Mouse (Mus musculus): ENCODE measurements at regions not wholly inside any gene's neighbourhood (a gene's known extent, or its start where the extent isn't known, plus 50 kb on each side); places are given as distances from the start of the nearest gene placed in this dataset.

DNA sequence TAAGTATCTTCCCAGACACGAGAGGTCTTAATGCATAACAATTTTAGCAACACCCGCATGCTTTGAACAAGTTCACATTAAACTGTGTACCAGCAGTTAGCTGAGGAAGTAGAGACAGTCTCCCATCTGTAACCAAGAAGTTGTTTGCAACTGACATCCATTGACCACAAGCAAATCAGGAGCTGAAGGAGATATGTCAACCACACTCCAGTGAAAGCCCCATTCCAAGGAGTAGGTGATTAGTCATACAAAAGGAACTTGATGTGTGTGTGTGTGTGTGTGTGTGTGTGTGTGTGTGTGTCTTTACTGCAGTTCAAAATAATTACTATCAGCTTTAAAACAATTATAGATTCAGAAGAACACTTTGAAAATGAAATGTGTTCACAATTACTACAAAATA lies 97.9 kb upstream of the Robo2 start:
- no peaks in the 10 kb centered on the region for H3K36me3 ChIP-seq (ENCODE audit: control insufficient read depth, insufficient read depth, low read length)
- WGBS = 87% methylated on average over 2 of the region's 2 CpGs
- no peaks in the 10 kb centered on the region for H3K27me3 ChIP-seq (replicated peaks; ENCODE audit: control insufficient read depth, insufficient read depth, low read length)
- no peak overlapping the region for H3K4me3 ChIP-seq (ENCODE audit: low read length)
- H3K4me2 ChIP-seq (ENCODE audit: low read depth, low read length) = no peak overlapping the region
- no peak overlapping the region for H3K9ac ChIP-seq (ENCODE audit: low read depth, low read length)
- no peak overlapping the region for H3K27ac ChIP-seq (ENCODE audit: low read length)
- no peaks in the 10 kb centered on the region for H3K4me1 ChIP-seq (ENCODE audit: control insufficient read depth, insufficient read depth, low read length)
- ATAC-seq = no peak
- H3K9me3 ChIP-seq (ENCODE audit: control insufficient read depth, low read length) = no peaks in the 10 kb centered on the region

DNA sequence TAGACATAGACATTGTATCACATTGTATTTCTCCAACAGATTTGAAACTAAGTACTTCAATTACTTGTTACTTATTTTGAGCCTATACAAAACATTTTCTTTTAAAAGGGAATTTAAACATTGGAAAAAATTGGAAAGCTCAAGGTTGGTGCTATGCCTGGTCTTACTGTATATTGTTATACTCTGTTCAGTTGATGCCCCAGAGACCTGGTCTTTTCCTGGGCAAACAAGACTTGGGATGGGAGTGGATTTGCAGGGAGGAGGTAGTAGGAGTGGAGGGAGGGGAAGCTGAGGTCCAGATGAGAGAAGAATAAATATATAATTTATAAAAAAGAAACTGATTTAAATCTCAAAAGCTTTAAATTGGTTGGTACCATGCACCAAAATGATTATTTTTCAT lies 95.1 kb upstream of the Robo2 start:
- H3K27me3 ChIP-seq (replicated peaks; ENCODE audit: control insufficient read depth, insufficient read depth, low read length) = no peaks in the 10 kb centered on the region
- H3K9ac ChIP-seq (ENCODE audit: low read depth, low read length) = no peak overlapping the region
- ATAC-seq = no peak
- H3K4me2 ChIP-seq (ENCODE audit: low read depth, low read length) = no peak overlapping the region
- no peaks in the 10 kb centered on the region for H3K4me1 ChIP-seq (ENCODE audit: control insufficient read depth, insufficient read depth, low read length)
- H3K4me3 ChIP-seq (ENCODE audit: low read length) = no peak overlapping the region
- H3K36me3 ChIP-seq (ENCODE audit: control insufficient read depth, insufficient read depth, low read length) = no peaks in the 10 kb centered on the region
- no peak overlapping the region for H3K27ac ChIP-seq (ENCODE audit: low read length)
- H3K9me3 ChIP-seq (ENCODE audit: control insufficient read depth, low read length) = no peaks in the 10 kb centered on the region

- ATAC-seq = no peak
- H3K4me2 ChIP-seq (ENCODE audit: low read depth, low read length) = no peak overlapping the region
- H3K36me3 ChIP-seq (ENCODE audit: control insufficient read depth, insufficient read depth, low read length) = no peaks in the 10 kb centered on the region
- H3K9ac ChIP-seq (ENCODE audit: low read depth, low read length) = no peak overlapping the region
- WGBS = 76% methylated on average over 6 of the region's 6 CpGs
- no peaks in the 10 kb centered on the region for H3K27me3 ChIP-seq (replicated peaks; ENCODE audit: control insufficient read depth, insufficient read depth, low read length)
- no peak overlapping the region for H3K27ac ChIP-seq (ENCODE audit: low read length)
- no peak overlapping the region for H3K4me3 ChIP-seq (ENCODE audit: low read length)
- no peaks in the 10 kb centered on the region for H3K4me1 ChIP-seq (ENCODE audit: control insufficient read depth, insufficient read depth, low read length)
- H3K9me3 ChIP-seq (ENCODE audit: control insufficient read depth, low read length) = no peaks in the 10 kb centered on the region
Measured at GRCm38 (mm10) chr16:74506173-74506709, 94.6 kb upstream of the Robo2 start.

DNA sequence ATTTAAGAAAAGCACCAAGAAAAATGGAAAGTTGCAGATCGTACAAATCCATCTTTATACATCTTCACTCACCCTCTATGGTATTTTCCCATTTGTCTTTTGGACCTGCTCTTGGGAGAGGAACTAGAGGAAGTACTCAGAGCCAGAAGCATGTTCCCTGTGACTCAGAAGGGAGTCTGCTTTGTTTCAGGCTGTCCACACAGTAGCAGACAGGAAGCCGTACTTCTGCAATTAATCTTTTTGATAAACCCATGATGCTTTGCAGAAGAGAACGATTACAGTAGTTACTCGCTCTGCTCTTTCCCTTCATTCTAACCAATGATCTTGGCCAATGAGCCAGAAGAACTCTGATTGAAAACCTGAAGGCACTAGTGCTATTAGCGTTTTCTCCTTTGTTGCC lies 92.8 kb upstream of the Robo2 start:
- no peak overlapping the region for H3K27ac ChIP-seq (ENCODE audit: low read length)
- no peak for ATAC-seq
- no peak overlapping the region for H3K4me2 ChIP-seq (ENCODE audit: low read depth, low read length)

GRCm38 (mm10) chr16:74500687-74501086 lies 89.1 kb upstream of the Robo2 start:
- no peaks in the 10 kb centered on the region for H3K36me3 ChIP-seq (ENCODE audit: control insufficient read depth, insufficient read depth, low read length)
- no peaks in the 10 kb centered on the region for H3K9me3 ChIP-seq (ENCODE audit: control insufficient read depth, low read length)
- no peak for ATAC-seq
- H3K4me1 ChIP-seq (ENCODE audit: control insufficient read depth, insufficient read depth, low read length) = no peaks in the 10 kb centered on the region
- no peak overlapping the region for H3K4me3 ChIP-seq (ENCODE audit: low read length)
- H3K27me3 ChIP-seq (replicated peaks; ENCODE audit: control insufficient read depth, insufficient read depth, low read length) = no peaks in the 10 kb centered on the region
- H3K9ac ChIP-seq (ENCODE audit: low read depth, low read length) = no peak overlapping the region
- H3K27ac ChIP-seq (ENCODE audit: low read length) = no peak overlapping the region
- H3K4me2 ChIP-seq (ENCODE audit: low read depth, low read length) = no peak overlapping the region
- 80% methylated on average over 3 of the region's 3 CpGs for WGBS

More for the DNA sequence above, 92.8 kb upstream of the Robo2 start:
- Histone ChIP-seq H3K9ac (ENCODE audit: low read depth, low read length) (no peak overlapping the region), H3K4me1 (ENCODE audit: control insufficient read depth, insufficient read depth, low read length) (no peaks in the 10 kb centered on the region), H3K9me3 (ENCODE audit: control insufficient read depth, low read length) (no peaks in the 10 kb centered on the region), H3K4me3 (ENCODE audit: low read length) (no peak overlapping the region), H3K27me3 (replicated peaks; ENCODE audit: control insufficient read depth, insufficient read depth, low read length) (no peaks in the 10 kb centered on the region), H3K36me3 (ENCODE audit: control insufficient read depth, insufficient read depth, low read length) (no peaks in the 10 kb centered on the region)
- 45% methylated on average over 5 of the region's 5 CpGs for WGBS

GRCm38 (mm10) chr16:74467745-74468420 lies 56.3 kb upstream of the Robo2 start:
- no peak overlapping the region for H3K9ac ChIP-seq (ENCODE audit: low read depth, low read length)
- 67% methylated on average over 6 of the region's 6 CpGs for WGBS
- H3K4me1 ChIP-seq (ENCODE audit: control insufficient read depth, insufficient read depth, low read length) = no peaks in the 10 kb centered on the region
- no peak overlapping the region for H3K4me3 ChIP-seq (ENCODE audit: low read length)
- H3K9me3 ChIP-seq (ENCODE audit: control insufficient read depth, low read length) = no peaks in the 10 kb centered on the region
- ATAC-seq = no peak
- H3K36me3 ChIP-seq (ENCODE audit: control insufficient read depth, insufficient read depth, low read length) = no peaks in the 10 kb centered on the region
- no peak overlapping the region for H3K27ac ChIP-seq (ENCODE audit: low read length)
- H3K27me3 ChIP-seq (replicated peaks; ENCODE audit: control insufficient read depth, insufficient read depth, low read length) = no peaks in the 10 kb centered on the region
- H3K4me2 ChIP-seq (ENCODE audit: low read depth, low read length) = no peak overlapping the region

GRCm38 (mm10) chr16:74467159-74467558 lies 55.5 kb upstream of the Robo2 start:
- 74% methylated on average over 7 of the region's 7 CpGs for WGBS
- Histone ChIP-seq H3K36me3 (ENCODE audit: control insufficient read depth, insufficient read depth, low read length) (no peaks in the 10 kb centered on the region), H3K4me2 (ENCODE audit: low read depth, low read length) (no peak overlapping the region), H3K4me1 (ENCODE audit: control insufficient read depth, insufficient read depth, low read length) (no peaks in the 10 kb centered on the region), H3K27me3 (replicated peaks; ENCODE audit: control insufficient read depth, insufficient read depth, low read length) (no peaks in the 10 kb centered on the region), H3K27ac (ENCODE audit: low read length) (no peak overlapping the region), H3K9ac (ENCODE audit: low read depth, low read length) (no peak overlapping the region), H3K4me3 (ENCODE audit: low read length) (no peak overlapping the region), H3K9me3 (ENCODE audit: control insufficient read depth, low read length) (no peaks in the 10 kb centered on the region)
- ATAC-seq = no peak

DNA sequence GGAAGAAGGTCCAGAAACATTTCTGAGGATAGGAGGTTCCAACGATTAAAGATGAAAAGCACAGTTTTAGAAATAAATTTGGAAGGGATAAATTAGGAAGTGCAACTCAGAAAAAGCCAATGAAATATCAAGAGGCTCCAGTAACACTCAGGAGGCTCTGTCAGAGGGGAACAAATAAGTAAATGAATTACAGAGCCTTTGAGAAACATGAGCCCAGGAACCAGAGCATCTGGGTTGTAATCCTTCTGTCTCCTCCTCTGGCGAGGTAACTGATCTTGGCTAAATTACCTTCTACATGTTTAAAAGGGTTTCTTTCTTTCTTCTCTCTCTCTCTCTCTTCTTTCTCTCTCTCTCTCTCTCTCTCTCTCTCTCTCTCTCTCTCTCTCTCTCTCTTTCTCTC lies 53.2 kb upstream of the Robo2 start:
- no peaks in the 10 kb centered on the region for H3K36me3 ChIP-seq (ENCODE audit: control insufficient read depth, insufficient read depth, low read length)
- no peaks in the 10 kb centered on the region for H3K27me3 ChIP-seq (replicated peaks; ENCODE audit: control insufficient read depth, insufficient read depth, low read length)

GRCm38 (mm10) chr16:74464290-74464689 lies 52.7 kb upstream of the Robo2 start:
- H3K4me2 ChIP-seq (ENCODE audit: low read depth, low read length) = no peak overlapping the region
- no peak overlapping the region for H3K4me3 ChIP-seq (ENCODE audit: low read length)
- H3K4me1 ChIP-seq (ENCODE audit: control insufficient read depth, insufficient read depth, low read length) = no peaks in the 10 kb centered on the region
- H3K27me3 ChIP-seq (replicated peaks; ENCODE audit: control insufficient read depth, insufficient read depth, low read length) = no peaks in the 10 kb centered on the region
- no peaks in the 10 kb centered on the region for H3K9me3 ChIP-seq (ENCODE audit: control insufficient read depth, low read length)
- no peak overlapping the region for H3K27ac ChIP-seq (ENCODE audit: low read length)
- no peak for ATAC-seq
- WGBS = 62% methylated on average over 6 of the region's 6 CpGs
- no peaks in the 10 kb centered on the region for H3K36me3 ChIP-seq (ENCODE audit: control insufficient read depth, insufficient read depth, low read length)
- no peak overlapping the region for H3K9ac ChIP-seq (ENCODE audit: low read depth, low read length)

More for the DNA sequence above, 53.2 kb upstream of the Robo2 start:
- no peak overlapping the region for H3K4me3 ChIP-seq (ENCODE audit: low read length)
- no peak for ATAC-seq
- H3K4me2 ChIP-seq (ENCODE audit: low read depth, low read length) = no peak overlapping the region
- H3K27ac ChIP-seq (ENCODE audit: low read length) = no peak overlapping the region
- no peak overlapping the region for H3K9ac ChIP-seq (ENCODE audit: low read depth, low read length)
- no peaks in the 10 kb centered on the region for H3K9me3 ChIP-seq (ENCODE audit: control insufficient read depth, low read length)
- WGBS = 53% methylated on average over 2 of the region's 2 CpGs
- no peaks in the 10 kb centered on the region for H3K4me1 ChIP-seq (ENCODE audit: control insufficient read depth, insufficient read depth, low read length)

DNA sequence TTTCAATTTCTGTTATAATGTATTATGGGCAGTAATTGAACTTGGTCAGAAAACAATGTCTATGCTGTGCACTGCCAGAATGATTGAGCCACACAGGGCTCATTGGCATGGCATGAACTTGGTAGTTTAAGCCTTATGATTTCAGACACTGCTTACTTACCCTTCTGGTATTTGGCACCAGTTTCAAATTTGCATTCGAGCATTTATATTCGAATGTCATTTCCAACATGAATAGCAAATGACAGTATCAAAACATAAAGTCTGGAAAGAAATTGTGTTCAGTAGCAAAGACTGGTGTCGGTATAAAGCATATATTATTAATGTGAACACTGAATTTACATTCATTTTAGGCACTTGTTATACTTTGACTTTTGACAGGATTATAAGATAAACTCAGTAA lies 50.8 kb upstream of the Robo2 start:
- Histone ChIP-seq H3K27me3 (replicated peaks; ENCODE audit: control insufficient read depth, insufficient read depth, low read length) (no peaks in the 10 kb centered on the region), H3K9me3 (ENCODE audit: control insufficient read depth, low read length) (no peaks in the 10 kb centered on the region), H3K9ac (ENCODE audit: low read depth, low read length) (no peak overlapping the region), H3K4me1 (ENCODE audit: control insufficient read depth, insufficient read depth, low read length) (no peaks in the 10 kb centered on the region), H3K36me3 (ENCODE audit: control insufficient read depth, insufficient read depth, low read length) (no peaks in the 10 kb centered on the region), H3K4me2 (ENCODE audit: low read depth, low read length) (no peak overlapping the region), H3K4me3 (ENCODE audit: low read length) (no peak overlapping the region), H3K27ac (ENCODE audit: low read length) (no peak overlapping the region)
- ATAC-seq = no peak
- WGBS = 85% methylated on average over 3 of the region's 3 CpGs

All from intestine, embryonic 16.5 days (tissue).